Mouse (Mus musculus) midbrain, embryonic 10.5 days (tissue): ENCODE data around the gene Zfp990. TPM values are rescaled to one million over a fixed set of nuclear protein-coding genes. Genes with fewer than 3 reads are reported as not detected.
A peak's percentile ranks its signal among the peaks of the same experiment; 100 is the strongest.
"Not testable (repeated sequence)": the region's sequence is repeated elsewhere in the genome, so short reads cannot be mapped to it uniquely, and the experiment has no call there.

Experiments used
- DNase-seq: peaks from one replicate; pipeline ENCODE4 v3.0.0-alpha.2; 2017; ENCODE audit warnings: low spot score
- H3K27ac ChIP-seq: fragments of 300-500 bp; sonication (generic); replicated peaks from 2 replicates; pipeline ENCODE4 v1.5.1; 2016; ENCODE audit warnings: mild to moderate bottlenecking
- H3K27me3 ChIP-seq: fragments of 300-500 bp; sonication (generic); 2 replicates; pipeline ENCODE4 v1.6.1; 2016; ENCODE audit warnings: low read depth, mild to moderate bottlenecking; ENCODE audit not compliant: poor library complexity, severe bottlenecking
- H3K36me3 ChIP-seq: fragments of 300-500 bp; sonication (generic); 2 replicates; pipeline ENCODE4 v1.6.1; 2016; ENCODE audit warnings: mild to moderate bottlenecking, moderate library complexity
- H3K4me1 ChIP-seq: fragments of 300-500 bp; sonication (generic); 2 replicates; pipeline ENCODE4 v1.6.1; 2016
- H3K4me3 ChIP-seq: fragments of 300-500 bp; sonication (generic); 2 replicates; pipeline ENCODE4 v1.5.1; 2016; ENCODE audit warnings: mild to moderate bottlenecking, moderate library complexity
- H3K9me3 ChIP-seq: fragments of 300-500 bp; sonication (generic); replicated peaks from 2 replicates; pipeline ENCODE4 v1.6.1; 2016; ENCODE audit warnings: mild to moderate bottlenecking
- WGBS: fragments of 180-500 bp; shearing (Covaris S2); methylation state at CpG from one replicate; pipeline ENCODE4 v1.1.7; 2016; 5-methylcytosine and 5-hydroxymethylcytosine counted together
- polyA plus RNA-seq: library from polyadenylated mRNA; unstranded; fragments of >200 nt; fragmentation: Nextera tagmentation; extraction: Ambion mirVana; gene quantifications from 2 replicates; pipeline ENCODE4 v1.2.1, GENCODE M21; 2016

Zfp990 gene
- polyA plus RNA-seq, 1 experiment from 2014 or later, result not detected

DNA sequence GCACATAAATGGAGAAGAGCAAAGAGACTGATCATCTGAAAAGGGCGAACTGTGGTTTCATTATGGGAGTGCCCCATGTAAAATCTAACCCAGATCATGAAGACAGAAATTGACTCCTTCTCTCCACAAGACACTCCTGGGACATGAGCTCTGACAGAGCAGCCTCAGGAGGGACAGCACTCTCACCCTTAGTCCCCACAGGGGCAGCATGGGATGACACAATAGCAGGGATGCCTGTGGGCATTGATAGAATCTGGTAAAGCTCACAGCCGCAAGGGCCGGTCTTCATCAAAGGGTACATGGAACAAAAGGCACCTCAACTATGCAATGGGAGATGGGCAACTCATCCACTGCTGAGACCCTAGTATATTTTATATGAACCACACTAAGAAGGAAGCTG lies 35.9 kb downstream of the Zfp990 start:
- not testable (repeated sequence) for H3K4me3 ChIP-seq, H3K36me3 ChIP-seq, H3K27me3 ChIP-seq, H3K27ac ChIP-seq, H3K4me1 ChIP-seq, DNase-seq
- 93% methylated on average over 3 of the region's 3 CpGs for WGBS
- H3K9me3 ChIP-seq, result peaks cover 66% of the 10 kb centered on the region

DNA sequence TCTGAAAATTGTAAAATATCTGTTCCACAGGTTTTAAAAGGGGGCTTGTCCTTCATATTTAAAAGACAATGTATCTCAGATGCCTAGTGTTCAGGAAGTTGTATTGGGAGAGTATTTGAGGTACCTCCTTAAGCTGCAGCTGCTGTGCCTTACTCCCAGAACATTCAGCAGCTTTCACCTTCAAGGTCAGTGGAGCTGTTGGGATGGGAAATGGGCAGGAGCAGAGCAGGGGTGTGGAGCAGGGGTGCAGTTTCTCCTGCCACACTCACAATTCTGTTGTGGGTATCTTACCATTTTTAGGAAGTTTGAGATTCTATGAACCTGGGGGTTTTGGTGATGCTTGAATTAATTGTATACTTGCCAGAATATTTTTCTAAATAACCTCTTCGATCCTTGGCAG lies 46.1 kb downstream of the Zfp990 start:
- DNase-seq, result no peak
- H3K36me3 ChIP-seq, result no peaks in the 10 kb centered on the region
- no peaks in the 10 kb centered on the region for H3K27me3 ChIP-seq
- H3K9me3 ChIP-seq, result peaks cover 68% of the 10 kb centered on the region
- 77% methylated on average over 1 of the region's 1 CpGs for WGBS
- no peaks in the 10 kb centered on the region for H3K4me1 ChIP-seq
- no peak overlapping the region for H3K4me3 ChIP-seq
- no peak overlapping the region for H3K27ac ChIP-seq

DNA sequence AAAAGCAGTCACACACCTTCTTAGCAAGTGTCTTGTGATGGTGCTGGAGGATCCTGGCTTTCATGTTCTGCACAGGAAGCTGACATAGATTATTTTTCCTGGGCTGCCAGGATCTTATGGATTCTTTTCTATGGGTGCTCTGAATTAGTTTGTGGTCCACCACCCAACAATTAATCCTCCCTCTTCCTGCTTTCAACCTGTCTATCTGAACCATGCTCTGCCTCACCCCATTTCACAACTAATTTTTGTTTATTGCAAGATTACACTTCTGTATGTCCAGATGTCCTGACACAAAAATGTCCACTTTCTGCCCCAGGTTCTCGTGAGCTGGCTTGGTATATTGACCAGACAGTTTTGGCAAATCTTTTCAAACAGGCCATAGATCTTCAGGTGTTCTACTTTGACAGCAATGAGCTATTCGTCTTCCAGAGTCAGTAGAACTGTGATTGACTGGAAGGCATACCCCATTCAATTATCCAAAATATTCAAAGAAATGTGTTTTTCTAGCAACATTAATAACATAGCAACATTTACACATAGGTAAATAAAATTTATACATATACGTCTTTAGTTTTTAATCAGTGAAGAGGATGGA lies 49.0 kb downstream of the Zfp990 start:
- no peaks in the 10 kb centered on the region for H3K27me3 ChIP-seq
- no peak overlapping the region for H3K27ac ChIP-seq
- H3K36me3 ChIP-seq, result no peaks in the 10 kb centered on the region
- H3K9me3 ChIP-seq, result peaks cover 54% of the 10 kb centered on the region
- H3K4me3 ChIP-seq, result no peak overlapping the region
- no peaks in the 10 kb centered on the region for H3K4me1 ChIP-seq
- 45% methylated on average over 3 of the region's 3 CpGs for WGBS
- DNase-seq, result no peak

DNA sequence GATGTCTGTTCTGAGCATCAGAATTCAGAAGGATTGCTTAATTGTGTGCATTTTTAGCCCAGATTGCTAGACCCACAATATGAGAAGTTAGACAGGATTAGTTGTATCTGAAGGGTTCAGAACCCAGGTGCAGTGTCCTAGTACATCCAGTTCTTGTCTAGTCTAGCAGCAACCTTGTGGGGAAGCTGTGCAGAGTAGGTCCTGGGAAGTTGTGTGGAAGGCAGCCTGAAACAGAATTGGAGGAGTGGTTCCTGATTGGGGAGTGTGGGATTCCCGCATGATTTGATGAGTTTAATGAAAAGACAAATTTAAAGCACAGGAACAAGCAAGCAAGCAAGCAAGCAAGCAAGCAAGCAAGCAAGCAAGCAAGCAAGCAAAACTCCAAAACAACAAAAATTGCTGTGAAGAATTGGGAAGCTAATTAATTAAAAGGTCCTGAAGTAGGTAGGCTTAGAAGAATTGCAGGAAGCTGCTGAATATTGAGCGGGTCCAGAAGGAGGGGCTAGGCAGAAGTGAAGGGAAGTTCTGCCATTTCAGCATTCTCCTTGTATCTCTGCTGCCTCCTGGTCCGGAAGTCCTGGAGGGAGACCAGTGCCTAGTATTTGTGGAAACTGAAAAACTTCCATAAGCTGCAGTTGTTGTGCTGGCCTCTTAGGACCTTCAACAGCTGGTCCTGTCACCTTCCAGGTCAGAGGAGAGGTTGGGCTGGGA lies 53.7 kb downstream of the Zfp990 start:
- WGBS, result 63% methylated on average over 3 of the region's 3 CpGs
- H3K9me3 ChIP-seq, result peaks cover 45% of the 10 kb centered on the region
- H3K36me3 ChIP-seq, result no peaks in the 10 kb centered on the region
- no peaks in the 10 kb centered on the region for H3K4me1 ChIP-seq
- no peak overlapping the region for H3K4me3 ChIP-seq
- no peaks in the 10 kb centered on the region for H3K27me3 ChIP-seq
- DNase-seq, result no peak
- no peak overlapping the region for H3K27ac ChIP-seq

DNA sequence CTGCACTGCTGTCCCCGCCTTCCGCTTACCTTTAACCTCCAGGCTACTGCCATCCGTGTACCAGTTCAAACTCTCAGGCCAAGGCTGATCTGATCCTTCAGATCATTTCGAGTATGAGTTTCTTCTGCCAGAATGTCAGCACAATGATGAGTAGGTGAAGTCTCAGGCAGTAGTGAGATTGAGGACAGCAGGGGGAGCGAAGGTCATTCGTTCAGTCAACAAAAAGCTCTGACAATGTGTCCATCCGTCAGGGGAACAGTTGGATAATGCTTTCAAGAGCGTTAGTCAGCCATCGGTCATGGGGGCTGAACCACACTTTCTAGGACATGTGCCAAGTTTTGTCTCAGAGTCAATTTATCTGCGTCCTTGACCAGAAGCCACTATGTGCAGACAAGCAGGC lies 59.9 kb downstream of the Zfp990 start:
- H3K36me3 ChIP-seq, DNase-seq, H3K27ac ChIP-seq, H3K4me3 ChIP-seq, H3K4me1 ChIP-seq, H3K27me3 ChIP-seq: not testable (repeated sequence)
- 91% methylated on average over 4 of the region's 10 CpGs for WGBS
- H3K9me3 ChIP-seq, result peaks cover 21% of the 10 kb centered on the region

GRCm38 (mm10) chr4:145576623-145577022 lies 66.1 kb downstream of the Zfp990 start:
- H3K27ac ChIP-seq, H3K36me3 ChIP-seq, DNase-seq, H3K4me1 ChIP-seq, H3K27me3 ChIP-seq, H3K4me3 ChIP-seq: not testable (repeated sequence)
- peaks cover 27% of the 10 kb centered on the region for H3K9me3 ChIP-seq
- WGBS, result 92% methylated on average over 8 of the region's 8 CpGs

GRCm38 (mm10) chr4:145580333-145580732 lies 69.8 kb downstream of the Zfp990 start:
- H3K36me3 ChIP-seq, H3K27ac ChIP-seq, DNase-seq, H3K4me1 ChIP-seq, H3K27me3 ChIP-seq, H3K4me3 ChIP-seq: not testable (repeated sequence)
- 97% methylated on average over 1 of the region's 1 CpGs for WGBS
- H3K9me3 ChIP-seq, result peaks cover 17% of the 10 kb centered on the region

- not testable (repeated sequence) for H3K27me3 ChIP-seq, H3K9me3 ChIP-seq, H3K27ac ChIP-seq, H3K4me1 ChIP-seq, H3K36me3 ChIP-seq, DNase-seq
- peak within 1 kb of the TSS; percentile 33 for H3K4me3 ChIP-seq
- WGBS, result 27% methylated on average over 11 of the region's 11 CpGs
Measured at GRCm38 (mm10) chr4:145585078-145585477, 74.5 kb downstream of the Zfp990 start, which contains the start of gene Gm13212. Gene Gm13212, plus strand, starts transcription at chr4:145585166.

- H3K4me3 ChIP-seq, H3K27ac ChIP-seq, H3K36me3 ChIP-seq, H3K4me1 ChIP-seq, DNase-seq, H3K27me3 ChIP-seq, H3K9me3 ChIP-seq: not testable (repeated sequence)
- 82% methylated on average over 2 of the region's 2 CpGs for WGBS
Measured at GRCm38 (mm10) chr4:145586046-145586445, 75.5 kb downstream of the Zfp990 start.

Other genes starting within 250 kb of the Zfp990 start
- not detected in 2 replicates for gene Tnfrsf8, start 195.6 kb upstream of the Zfp990 start, polyA plus RNA-seq
- 0.57 and 0.67 TPM in 2 replicates for gene Gm13212, start 74.4 kb downstream of the Zfp990 start, polyA plus RNA-seq
- gene Zfp980, start 159.9 kb downstream of the Zfp990 start, polyA plus RNA-seq, result not detected in 2 replicates